Mouse (Mus musculus) brain, embryonic 14.5 days (tissue): ENCODE data around the gene Mrgprh. TPM values are rescaled to one million over a fixed set of nuclear protein-coding genes. Genes with fewer than 3 reads are reported as not detected.
A peak's percentile ranks its signal among the peaks of the same experiment; 100 is the strongest.

ENCODE experiments used
- DNase-seq: peaks from one replicate; pipeline ENCODE4 v3.0.0-alpha.2; 2011; ENCODE audit warnings: low read depth
- CTCF ChIP-seq: fragments of 200-500 bp; IDR thresholded peaks from 2 replicates; pipeline ENCODE4 v1.5.1; 2012; ENCODE audit warnings: inconsistent platforms, mild to moderate bottlenecking, moderate library complexity, borderline replicate concordance; ENCODE audit not compliant: insufficient read depth, insufficient read length; ENCODE audit errors: extremely low read depth
- POLR2A ChIP-seq: fragments of 200-500 bp; IDR thresholded peaks from 2 replicates; pipeline ENCODE4 v1.6.1; 2012; ENCODE audit warnings: mild to moderate bottlenecking, inconsistent platforms, borderline replicate concordance; ENCODE audit not compliant: poor library complexity, insufficient read depth, insufficient read length, severe bottlenecking; ENCODE audit errors: extremely low read depth
- polyA plus RNA-seq: library from polyadenylated mRNA; depleted of rRNA; stranded (reverse); fragments of >200 nt; gene quantifications from 2 replicates; pipeline ENCODE4 v1.2.3, GENCODE M21; 2012; rRNA removed

Gene Mrgprh
- polyA plus RNA-seq, result 0.05 TPM in 1 of 2 replicates, not detected in the other

- TF ChIP-seq CTCF, result no peak
- no peak for TF ChIP-seq POLR2A
- DNase-seq, result no peak
These were observed at the start of gene Mrgprh for GRCm38 (mm10) chr17:12875734-12876133. Gene Mrgprh (plus strand): TSS chr17:12876034.

- no peak for DNase-seq
- TF ChIP-seq CTCF, result no peak
- TF ChIP-seq POLR2A, result no peak
These were observed 45.5 kb upstream of the Mrgprh start for GRCm38 (mm10) chr17:12830351-12830750.

GRCm38 (mm10) chr17:12832231-12832630 is 43.6 kb upstream of the Mrgprh start:
- TF ChIP-seq CTCF (no peak), POLR2A (no peak)

GRCm38 (mm10) chr17:12832657-12833056 is 43.2 kb upstream of the Mrgprh start:
- DNase-seq, result no peak
- no peak for TF ChIP-seq CTCF
- no peak for TF ChIP-seq POLR2A

More at GRCm38 (mm10) chr17:12832231-12832630, 43.6 kb upstream of the Mrgprh start:
- no peak for DNase-seq

DNA sequence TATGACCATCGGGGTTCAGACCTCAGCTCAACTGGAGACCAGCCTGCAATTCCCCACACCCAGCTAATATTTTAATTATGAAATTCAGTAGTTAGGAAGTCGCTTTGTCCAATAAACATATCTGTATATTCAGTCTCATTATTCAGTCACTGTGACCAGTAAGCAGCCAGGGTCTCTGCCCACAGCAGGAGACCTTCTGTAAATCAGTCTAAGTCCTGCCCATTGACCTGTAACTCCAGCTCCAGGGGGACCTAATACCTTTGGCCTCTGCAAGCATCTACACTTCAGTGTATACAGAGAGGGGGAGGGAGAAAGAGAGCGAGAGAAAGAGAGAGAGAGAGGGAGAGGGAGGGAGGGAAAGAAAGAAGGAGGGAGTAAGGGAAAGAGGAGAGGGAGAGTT is 41.5 kb upstream of the Mrgprh start:
- TF ChIP-seq POLR2A, result no peak
- no peak for TF ChIP-seq CTCF
- no peak for DNase-seq

- TF ChIP-seq POLR2A (no peak), CTCF (no peak)
- peak; percentile 22 for DNase-seq
These were observed 41.0 kb upstream of the Mrgprh start for GRCm38 (mm10) chr17:12834826-12835225.

- no peak for DNase-seq
- no peak for TF ChIP-seq CTCF
- TF ChIP-seq POLR2A, result no peak
These were observed 40.1 kb upstream of the Mrgprh start for GRCm38 (mm10) chr17:12835738-12836137.

GRCm38 (mm10) chr17:12839475-12840267 is 36.2 kb upstream of the Mrgprh start:
- peak; percentile 49 for DNase-seq
- no peak for TF ChIP-seq POLR2A
- TF ChIP-seq CTCF, result no peak

GRCm38 (mm10) chr17:12843826-12844225 is 32.0 kb upstream of the Mrgprh start:
- TF ChIP-seq CTCF (no peak), POLR2A (no peak)
- DNase-seq, result no peak

DNA sequence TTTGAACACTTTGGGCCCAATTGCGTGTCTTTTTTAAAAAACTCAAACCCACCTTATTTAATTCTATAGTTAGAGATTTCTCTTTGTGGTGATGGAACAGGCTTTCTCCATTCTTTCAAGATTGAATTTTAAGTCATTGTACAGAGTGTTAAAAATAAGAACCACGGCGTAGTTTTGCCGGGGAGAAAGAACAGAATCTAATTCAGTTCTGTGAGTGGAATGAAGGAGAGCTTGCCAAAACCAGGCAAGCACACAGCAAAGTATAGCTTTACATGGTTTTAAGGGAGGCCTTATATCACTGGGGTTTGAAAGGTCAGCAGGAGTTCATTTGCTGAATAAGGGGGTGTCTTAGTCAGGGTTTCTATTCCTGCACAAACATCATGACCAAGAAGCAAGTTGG is 31.3 kb upstream of the Mrgprh start:
- no peak for DNase-seq
- TF ChIP-seq CTCF, result no peak
- TF ChIP-seq POLR2A, result no peak

DNA sequence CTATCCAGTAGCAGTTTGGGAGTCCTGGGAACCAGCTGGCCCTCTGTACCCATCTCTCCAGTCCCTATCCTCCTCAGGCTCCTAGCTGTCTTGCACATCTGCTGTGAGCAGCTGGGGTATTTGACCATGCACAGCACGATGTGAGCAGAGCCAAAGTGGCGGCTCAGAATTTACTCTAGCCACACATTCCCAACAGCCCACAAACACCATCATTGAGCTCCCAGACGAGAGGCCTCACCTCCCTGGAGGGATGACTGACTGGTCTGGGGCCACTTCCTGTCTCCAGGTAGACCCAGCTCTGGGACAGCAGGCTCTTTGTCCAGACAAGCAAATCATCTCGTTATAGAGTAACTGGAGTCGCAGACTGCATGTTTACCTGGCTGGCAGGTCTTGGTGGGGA is 30.0 kb upstream of the Mrgprh start:
- no peak for DNase-seq
- TF ChIP-seq POLR2A, result no peak
- TF ChIP-seq CTCF, result no peak

DNA sequence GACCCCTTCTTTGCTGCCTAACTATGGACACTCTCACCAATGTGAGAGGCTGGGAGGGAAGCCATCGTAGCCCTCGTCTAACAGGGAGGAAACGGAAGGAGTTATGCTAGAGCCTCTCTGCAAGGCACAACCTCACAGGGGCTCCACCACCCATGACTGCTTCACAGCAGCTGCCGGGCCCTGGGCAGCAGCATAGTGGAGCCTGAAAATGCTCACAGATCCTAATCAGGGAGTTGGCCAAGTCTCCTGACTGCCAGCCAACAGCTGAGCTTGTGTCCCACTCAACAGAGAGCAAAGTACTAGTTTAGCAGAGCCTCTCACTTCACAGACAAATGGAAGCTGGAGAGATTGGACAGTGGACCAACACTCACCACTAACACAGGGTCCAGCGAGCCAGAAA is 29.4 kb upstream of the Mrgprh start:
- no peak for DNase-seq
- TF ChIP-seq POLR2A (no peak), CTCF (no peak)

- no peak for DNase-seq
- TF ChIP-seq CTCF (no peak), POLR2A (no peak)
These were observed 28.1 kb upstream of the Mrgprh start for GRCm38 (mm10) chr17:12847736-12848135.

DNA sequence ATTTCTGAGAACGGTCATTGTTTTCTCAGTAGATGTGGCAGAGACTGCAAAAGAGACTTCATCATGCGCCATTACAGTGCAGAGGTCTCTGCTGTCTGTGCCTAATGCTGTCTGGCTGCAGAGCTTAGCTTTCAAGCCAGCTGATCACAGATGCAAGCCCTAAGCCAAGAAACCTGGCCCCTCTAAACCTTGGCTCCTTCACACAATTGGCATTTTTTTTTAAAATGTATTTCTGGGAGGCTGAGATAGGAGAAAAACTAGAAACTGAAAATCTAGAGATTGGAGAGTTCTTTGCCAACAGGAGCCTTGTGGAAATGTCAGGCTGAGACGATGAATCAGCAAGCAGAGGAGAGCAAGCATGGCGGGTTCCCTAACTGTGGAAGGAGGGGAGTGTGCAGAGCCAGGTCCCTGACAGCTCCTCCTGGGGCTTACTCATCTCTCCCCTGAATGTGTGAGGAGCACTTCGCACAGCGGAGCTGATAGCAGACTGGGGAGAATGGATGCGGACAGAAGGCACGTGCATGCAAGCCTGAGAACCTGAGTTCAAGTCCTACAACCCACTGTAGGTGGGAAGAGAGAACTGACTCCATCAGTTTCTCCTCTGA is 26.0 kb upstream of the Mrgprh start:
- TF ChIP-seq CTCF (no peak), POLR2A (no peak)
- peak; percentile 56 for DNase-seq
